Mouse (Mus musculus): ENCODE measurements around the gene S100a13.

S100a13 gene

DNA sequence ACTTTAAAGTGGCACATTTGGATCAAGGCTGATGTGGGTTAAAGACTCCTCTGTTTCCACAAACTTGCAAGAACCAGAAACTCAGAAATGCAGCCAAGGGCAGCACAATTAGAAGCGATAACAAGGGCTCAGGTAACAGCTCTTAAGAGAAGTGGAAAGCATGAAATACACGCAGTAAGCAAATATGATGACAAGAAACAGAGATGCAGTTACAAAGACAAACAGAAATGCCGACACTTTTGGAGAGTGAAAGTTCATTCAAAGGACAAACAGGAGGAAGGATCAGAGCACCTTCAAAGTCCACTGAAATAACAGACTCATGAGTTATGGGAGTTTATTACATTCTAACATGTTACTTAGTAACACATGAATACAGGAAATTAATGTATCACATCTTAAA, 7.9 kb upstream of the S100a13 start:
- no peak for DNase-seq (ENCODE audit: low spot score in 2 of 2)

DNA sequence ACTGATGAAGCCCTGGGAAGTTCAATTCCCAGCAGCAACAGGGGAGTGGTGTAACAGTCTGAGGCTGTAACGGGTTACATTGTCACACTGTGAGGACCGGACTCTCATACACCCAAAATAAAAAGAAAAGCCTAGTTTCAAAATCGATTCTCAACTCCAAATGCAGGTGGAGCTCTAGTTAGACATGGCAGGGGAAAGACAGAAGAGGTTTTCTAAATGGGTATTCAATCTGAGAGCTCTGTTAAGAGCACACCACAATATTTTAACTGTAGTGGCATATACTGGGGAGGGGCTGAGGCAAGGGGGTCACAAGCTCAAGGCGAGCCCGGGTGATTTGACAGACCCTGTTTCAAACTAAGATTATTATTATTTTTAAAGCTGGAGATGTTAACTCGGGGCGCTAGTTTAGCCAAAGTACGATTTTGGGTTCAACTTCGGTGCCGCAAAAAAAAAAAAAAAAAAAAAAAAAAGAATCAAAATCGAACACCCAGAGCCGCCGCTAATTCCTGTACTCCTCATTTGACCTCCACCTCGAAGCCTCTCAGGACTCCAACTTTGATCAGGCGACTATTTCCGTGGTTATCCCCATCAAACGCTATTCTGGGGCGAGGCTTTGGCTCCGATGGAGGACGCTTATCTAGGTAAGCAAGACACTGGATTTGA, 5.8 kb upstream of the S100a13 start:
- no peak for DNase-seq (ENCODE audit: low spot score in 2 of 2)

GRCm38 (mm10) chr3:90508950-90509746, 5.1 kb upstream of the S100a13 start, which contains the start of gene Chtop:
Gene Chtop (minus strand): TSS chr3:90509498.
- peak; percentile 99 for DNase-seq (ENCODE audit: low spot score in 2 of 2)

GRCm38 (mm10) chr3:90509747-90510123, 4.5 kb upstream of the S100a13 start:
- DNase-seq (ENCODE audit: low spot score in 2 of 2) = no peak

DNA sequence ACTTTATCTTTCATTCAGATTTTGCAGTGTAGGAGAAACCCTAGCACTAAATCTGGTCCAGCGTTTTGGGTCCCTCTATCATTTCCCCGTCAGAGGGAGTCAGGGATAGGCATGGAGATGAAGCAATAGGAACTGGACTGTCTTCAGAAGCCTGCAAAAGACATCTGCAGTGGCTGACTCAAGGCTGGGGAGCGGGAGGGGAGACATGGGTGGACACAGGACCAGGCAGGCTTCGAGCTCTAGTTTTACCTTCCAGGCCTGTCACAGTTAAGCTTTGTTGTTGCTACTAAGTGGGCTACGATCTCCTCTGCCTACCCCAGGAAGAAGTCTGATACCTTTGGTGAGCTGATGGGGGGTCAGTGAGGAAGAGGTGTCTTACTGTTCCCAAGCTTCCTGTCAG, 2.0 kb upstream of the S100a13 start:
- DNase-seq (ENCODE audit: low spot score in 2 of 2) = no peak

- DNase-seq (ENCODE audit: low spot score in 2 of 2) = no peak
Observed at GRCm38 (mm10) chr3:90512948-90513642, 1.1 kb upstream of the S100a13 start.

- DNase-seq (ENCODE audit: low spot score in 2 of 2) = peak; percentile 24 to 38
Observed at GRCm38 (mm10) chr3:90514691-90515090, 456 bp downstream of the S100a13 start.

DNA sequence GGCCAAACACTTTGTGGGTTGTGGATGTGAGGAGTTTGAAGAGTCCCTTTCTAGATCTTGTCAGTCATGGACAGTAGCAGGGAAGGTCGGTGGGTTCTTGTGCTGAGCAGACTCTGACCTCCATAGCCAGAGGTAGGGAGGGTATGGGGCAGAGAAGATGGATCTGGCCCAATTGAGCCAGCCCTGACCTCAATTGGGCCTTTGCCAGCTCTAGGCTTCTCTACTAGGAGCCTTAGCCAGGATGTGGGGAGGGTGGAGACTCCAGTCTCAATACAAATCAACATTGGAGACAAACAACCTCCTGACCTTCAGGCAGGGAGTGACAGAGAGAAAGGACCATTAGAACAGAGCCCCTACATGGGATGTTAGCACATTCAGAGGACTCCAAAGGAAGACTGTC, 1.0 kb downstream of the S100a13 start:
- DNase-seq (ENCODE audit: low spot score in 2 of 2) = no peak

DNA sequence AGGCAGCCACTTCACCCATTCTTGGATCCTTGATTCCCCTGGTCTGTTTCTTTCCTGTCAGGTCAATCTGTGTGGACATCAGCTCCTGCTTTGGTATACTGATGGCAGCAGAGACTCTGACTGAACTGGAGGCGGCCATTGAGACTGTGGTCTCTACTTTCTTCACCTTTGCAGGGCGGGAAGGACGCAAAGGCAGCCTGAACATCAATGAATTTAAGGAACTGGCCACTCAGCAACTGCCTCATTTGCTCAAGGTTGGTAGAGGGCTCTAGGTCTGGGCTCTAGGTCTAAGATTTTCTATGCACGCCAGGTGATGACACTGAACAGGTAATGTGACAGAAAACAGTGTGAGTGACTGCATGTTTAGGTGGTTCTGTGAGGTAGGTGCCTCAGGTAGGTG, 1.6 kb downstream of the S100a13 start:
- no peak for DNase-seq (ENCODE audit: low spot score in 2 of 2)

GRCm38 (mm10) chr3:90517711-90518110, 3.5 kb downstream of the S100a13 start:
- no peak for DNase-seq (ENCODE audit: low spot score in 2 of 2)

DNA sequence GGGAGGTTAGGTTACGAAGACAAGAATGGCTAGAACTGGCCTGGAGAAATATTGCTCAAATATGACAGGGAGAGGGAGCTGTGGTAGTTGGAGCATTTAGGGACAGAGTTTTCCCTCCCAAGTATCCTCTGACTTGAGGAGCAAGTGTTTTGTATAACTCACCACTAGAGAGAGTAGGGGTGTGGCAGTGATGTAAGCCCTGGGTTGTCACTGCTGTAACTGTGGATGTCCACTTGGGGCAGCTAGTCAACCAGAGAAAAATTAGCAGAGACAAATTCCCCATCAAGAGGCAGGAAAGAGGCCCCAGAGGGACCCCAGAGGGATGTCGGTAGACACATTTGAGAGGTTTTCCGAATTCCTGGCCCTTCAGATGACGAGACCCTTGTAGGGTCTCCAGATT, 11.2 kb downstream of the S100a13 start:
- peak in 1 of 2 experiments; percentile 15 for DNase-seq (ENCODE audit: low spot score in 2 of 2)

- no peak for DNase-seq (ENCODE audit: low spot score in 2 of 2)
Observed at GRCm38 (mm10) chr3:90526076-90526475, 11.8 kb downstream of the S100a13 start.

- DNase-seq (ENCODE audit: low spot score in 2 of 2) = no peak
Observed at GRCm38 (mm10) chr3:90526580-90526979, 12.3 kb downstream of the S100a13 start, which contains the start of gene S100a14. Gene S100a14 (plus strand): TSS chr3:90526856.

DNA sequence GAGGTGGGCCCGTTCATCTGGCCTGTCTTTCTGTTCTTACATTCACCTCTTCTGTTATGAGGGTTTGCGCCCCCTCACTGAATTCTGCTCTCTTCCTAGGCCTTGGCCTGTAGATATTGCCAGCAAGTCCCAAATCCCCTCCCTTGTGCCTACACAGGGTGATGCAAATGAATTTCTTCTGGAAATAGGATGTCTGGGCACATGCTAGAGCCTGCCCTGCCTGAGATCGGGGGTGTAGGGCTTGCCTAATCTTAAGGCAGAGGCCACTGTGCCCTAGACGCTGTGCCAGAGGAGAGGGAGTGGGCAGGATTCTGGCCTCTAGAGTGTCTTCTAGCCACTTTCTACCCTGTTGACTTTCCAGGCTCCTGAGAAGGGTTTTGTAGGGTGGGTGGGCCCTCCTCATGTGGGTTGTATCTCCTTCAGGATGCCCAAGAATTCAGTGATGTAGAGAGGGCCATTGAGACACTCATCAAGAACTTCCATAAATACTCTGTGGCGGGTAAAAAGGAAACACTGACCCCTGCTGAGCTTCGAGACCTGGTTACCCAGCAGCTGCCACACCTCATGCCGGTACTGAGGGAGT, 13.1 kb downstream of the S100a13 start:
- DNase-seq (ENCODE audit: low spot score in 2 of 2) = no peak

DNA sequence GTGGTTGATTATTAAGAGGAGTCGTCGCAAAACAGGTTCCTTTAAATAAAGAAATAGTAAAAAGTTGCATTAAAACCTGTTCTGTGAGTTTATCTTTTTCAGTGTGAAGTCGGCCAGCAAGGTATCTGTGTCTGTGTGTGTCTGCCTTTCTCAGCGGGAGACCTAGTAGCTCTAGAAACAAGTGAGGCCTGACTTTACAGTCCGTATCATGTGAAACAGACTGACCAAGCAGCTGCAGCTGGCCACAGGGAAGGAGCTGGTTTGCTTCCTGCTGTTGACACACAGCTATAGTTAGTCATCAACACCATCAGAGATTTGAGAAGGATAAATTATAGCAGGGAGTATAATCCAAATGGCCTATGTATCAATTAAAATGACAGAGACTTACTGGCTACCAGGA, 17.5 kb downstream of the S100a13 start:
- DNase-seq (ENCODE audit: low spot score in 2 of 2) = no peak

- no peak for DNase-seq (ENCODE audit: low spot score in 2 of 2)
Observed at GRCm38 (mm10) chr3:90535446-90535845, 21.2 kb downstream of the S100a13 start.

DNA sequence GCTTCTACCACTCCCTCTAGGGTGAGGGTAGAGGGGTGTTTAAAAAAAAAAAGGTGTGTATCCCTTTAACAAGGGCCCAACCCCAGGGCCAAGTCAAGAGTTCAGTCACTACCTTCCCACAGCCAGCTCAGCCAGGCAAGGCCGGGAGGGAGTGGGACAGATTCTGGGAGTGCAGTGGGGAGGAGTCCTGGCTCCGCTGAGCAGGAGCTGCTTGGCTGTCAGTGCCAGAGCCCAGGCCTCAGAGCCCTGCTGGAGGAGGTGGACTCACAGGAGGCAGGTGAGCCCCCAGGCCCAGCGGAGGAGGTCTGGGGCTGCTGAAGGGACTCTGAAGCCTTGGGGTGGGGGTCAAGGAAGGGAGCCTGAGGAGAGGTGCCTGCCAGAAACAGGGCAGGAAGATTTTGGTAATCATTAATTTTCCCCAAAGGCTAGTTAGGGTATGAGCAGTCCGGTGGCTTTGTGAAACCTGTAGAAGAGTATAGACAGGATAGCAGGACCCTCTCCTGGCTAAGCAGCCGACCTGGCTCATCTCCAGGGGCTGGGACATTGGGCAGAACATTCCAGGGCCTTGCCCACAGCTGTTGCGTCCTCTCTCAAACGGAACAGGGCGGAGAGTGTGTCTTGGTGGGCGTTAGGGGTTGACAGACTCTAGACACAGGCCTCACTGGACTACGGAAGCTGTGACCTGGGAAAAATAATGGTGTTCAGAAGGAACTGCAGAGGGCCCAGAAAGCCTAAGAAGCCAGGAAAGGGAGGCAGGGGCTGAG, 23.1 kb downstream of the S100a13 start, which contains the start of gene S100a16:
Gene S100a16, plus strand, starts transcription at position 114 of the 764 bp plus-strand sequence.
- DNase-seq (ENCODE audit: low spot score in 2 of 2) = no peak

DNA sequence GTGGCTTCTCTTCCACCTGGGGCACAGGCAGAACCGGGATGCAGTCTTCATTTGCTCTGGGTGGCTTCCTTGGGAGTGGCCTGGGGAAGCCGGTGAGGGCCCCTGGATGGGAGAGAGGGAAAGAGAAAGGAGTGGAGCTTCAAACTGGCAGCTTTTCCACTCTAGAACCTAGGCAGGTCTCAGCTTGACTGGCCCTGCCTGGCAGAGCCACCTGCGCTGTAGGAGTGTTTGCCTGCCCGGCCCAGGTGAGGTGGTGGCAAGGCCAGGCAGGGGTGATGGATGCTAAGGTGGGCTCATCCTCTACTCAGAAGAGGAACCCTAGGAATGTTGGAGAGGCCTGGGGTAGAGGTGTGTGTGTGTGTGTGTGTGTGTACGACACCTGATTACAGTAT, 23.7 kb downstream of the S100a13 start:
- no peak for DNase-seq (ENCODE audit: low spot score in 2 of 2)

- DNase-seq (ENCODE audit: low spot score in 2 of 2) = no peak
Observed at GRCm38 (mm10) chr3:90540904-90541303, 26.7 kb downstream of the S100a13 start.

- no peak for DNase-seq (ENCODE audit: low spot score in 2 of 2)
Observed at GRCm38 (mm10) chr3:90549676-90550420, 35.6 kb downstream of the S100a13 start.

DNA sequence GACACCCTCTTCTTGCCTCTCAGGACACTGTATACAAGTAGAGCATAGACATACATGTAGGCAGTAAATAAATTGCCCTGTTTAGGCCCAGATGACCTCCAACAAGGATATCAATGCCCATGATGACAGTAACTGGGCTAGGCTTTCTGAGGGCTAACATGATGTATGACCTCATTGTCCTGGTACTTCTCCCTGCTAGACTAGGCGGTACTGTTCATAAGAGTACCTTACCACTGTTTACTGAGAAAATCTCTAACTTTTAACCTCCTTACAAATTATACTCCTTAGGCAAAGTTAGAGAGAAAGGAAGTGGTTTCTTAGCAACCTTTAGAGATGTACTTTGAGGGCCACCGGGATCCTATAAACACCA, 36.2 kb downstream of the S100a13 start:
- no peak for DNase-seq (ENCODE audit: low spot score in 2 of 2)
